Mouse (Mus musculus): ENCODE results near the gene Vmn1r217.
"Not testable (repeated sequence)": the region's sequence is repeated elsewhere in the genome, so short reads cannot be mapped to it uniquely, and the experiment has no call there.

Gene Vmn1r217

GRCm38 (mm10) chr13:23118126-23118525 is at the start of gene Vmn1r217:
Gene Vmn1r217 (minus strand): TSS chr13:23118226.
- not testable (repeated sequence) for DNase-seq (ENCODE audit: low read depth, low spot score)

GRCm38 (mm10) chr13:23166471-23166870 is 48.4 kb upstream of the Vmn1r217 start:
- DNase-seq (ENCODE audit: low read depth, low spot score), result not testable (repeated sequence)

GRCm38 (mm10) chr13:23159012-23159411 is 41.0 kb upstream of the Vmn1r217 start, which contains the start of gene Vmn1r219:
Gene Vmn1r219 (plus strand): TSS chr13:23159312.
- no peak for DNase-seq (ENCODE audit: low read depth, low spot score)

- DNase-seq (ENCODE audit: low read depth, low spot score), result peak; percentile 12
Observed at GRCm38 (mm10) chr13:23157848-23158247, 39.8 kb upstream of the Vmn1r217 start.

GRCm38 (mm10) chr13:23138880-23139279 is 20.9 kb upstream of the Vmn1r217 start:
- no peak for DNase-seq (ENCODE audit: low read depth, low spot score)

- no peak for DNase-seq (ENCODE audit: low read depth, low spot score)
Observed at GRCm38 (mm10) chr13:23133501-23133900, 15.5 kb upstream of the Vmn1r217 start.

- no peak for DNase-seq (ENCODE audit: low read depth, low spot score)
Observed at GRCm38 (mm10) chr13:23133099-23133498, 15.1 kb upstream of the Vmn1r217 start, which contains the start of gene Vmn1r218. Gene Vmn1r218 (plus strand): TSS chr13:23133155.

GRCm38 (mm10) chr13:23120611-23121010 is 2.6 kb upstream of the Vmn1r217 start:
- no peak for DNase-seq (ENCODE audit: low read depth, low spot score)

- no peak for DNase-seq (ENCODE audit: low read depth, low spot score)
Observed at GRCm38 (mm10) chr13:23094386-23094785, 23.6 kb downstream of the Vmn1r217 start.

GRCm38 (mm10) chr13:23069312-23069711 is 48.7 kb downstream of the Vmn1r217 start:
- no peak for DNase-seq (ENCODE audit: low read depth, low spot score)

GRCm38 (mm10) chr13:23067725-23068124 is 50.3 kb downstream of the Vmn1r217 start, which contains the start of gene Vmn1r215:
Gene Vmn1r215 (plus strand): TSS chr13:23068025.
- DNase-seq (ENCODE audit: low read depth, low spot score), result no peak

- DNase-seq (ENCODE audit: low read depth, low spot score), result no peak
Observed at GRCm38 (mm10) chr13:23057778-23058177, 60.2 kb downstream of the Vmn1r217 start.

Data from mesoderm, embryonic 11.5 days (tissue).